Mouse (Mus musculus) forebrain, embryonic 16.5 days (tissue): ENCODE results near the gene Ttc22. TPM values are rescaled to one million over a fixed set of nuclear protein-coding genes. Genes with fewer than 3 reads are reported as not detected.

Experiments used
- ATAC-seq: fragments of 200-750 bp; cut with Nextera tagmentation; 2 replicates; pipeline ENCODE4 v1.8.0; 2017; ENCODE audit warnings: mild to moderate bottlenecking, moderate library complexity
- H3K27ac ChIP-seq: fragments of 300-500 bp; sonication (generic); 2 replicates; pipeline ENCODE4 v1.5.1; 2014; ENCODE audit warnings: low read length, control low read depth
- H3K27me3 ChIP-seq: fragments of 300-500 bp; sonication (generic); replicated peaks from 2 replicates; pipeline ENCODE4 v1.6.1; 2014; ENCODE audit warnings: low read length; ENCODE audit not compliant: control insufficient read depth, insufficient read depth
- H3K36me3 ChIP-seq: fragments of 300-500 bp; sonication (generic); 2 replicates; pipeline ENCODE4 v1.6.1; 2014; ENCODE audit not compliant: control insufficient read depth, insufficient read depth
- H3K4me1 ChIP-seq: fragments of 300-500 bp; sonication (generic); replicated peaks from 2 replicates; pipeline ENCODE4 v1.6.1; 2014; ENCODE audit warnings: low read length; ENCODE audit not compliant: control insufficient read depth, insufficient read depth
- H3K4me2 ChIP-seq: fragments of 300-500 bp; sonication (generic); 2 replicates; pipeline ENCODE4 v1.6.1; 2014; ENCODE audit warnings: mild to moderate bottlenecking, low read length, control low read depth
- H3K4me3 ChIP-seq: fragments of 300-500 bp; sonication (generic); replicated peaks from 2 replicates; pipeline ENCODE4 v1.5.1; 2014; ENCODE audit warnings: mild to moderate bottlenecking, low read length, control low read depth
- H3K9ac ChIP-seq: fragments of 300-500 bp; sonication (generic); replicated peaks from 2 replicates; pipeline ENCODE4 v1.6.1; 2014; ENCODE audit warnings: low read depth, low read length, control low read depth
- H3K9me3 ChIP-seq: fragments of 300-500 bp; sonication (generic); 2 replicates; pipeline ENCODE4 v1.6.1; 2016; ENCODE audit warnings: low read length; ENCODE audit not compliant: control insufficient read depth
- WGBS: fragments of 180-500 bp; shearing (Covaris S2); extraction: QIAGEN DNeasy Blood & Tissue Kit; methylation state at CpG from one replicate; pipeline ENCODE4 v1.1.7; 2014; 5-methylcytosine and 5-hydroxymethylcytosine counted together
- polyA plus RNA-seq: library from polyadenylated mRNA; unstranded; fragments of >200 nt; fragmentation: Nextera tagmentation; extraction: Ambion mirVana; gene quantifications from 2 replicates; pipeline ENCODE4 v1.2.1, GENCODE M21; 2015

Ttc22 gene
- polyA plus RNA-seq, 1 experiment from 2014 or later: 0.71 TPM

DNA sequence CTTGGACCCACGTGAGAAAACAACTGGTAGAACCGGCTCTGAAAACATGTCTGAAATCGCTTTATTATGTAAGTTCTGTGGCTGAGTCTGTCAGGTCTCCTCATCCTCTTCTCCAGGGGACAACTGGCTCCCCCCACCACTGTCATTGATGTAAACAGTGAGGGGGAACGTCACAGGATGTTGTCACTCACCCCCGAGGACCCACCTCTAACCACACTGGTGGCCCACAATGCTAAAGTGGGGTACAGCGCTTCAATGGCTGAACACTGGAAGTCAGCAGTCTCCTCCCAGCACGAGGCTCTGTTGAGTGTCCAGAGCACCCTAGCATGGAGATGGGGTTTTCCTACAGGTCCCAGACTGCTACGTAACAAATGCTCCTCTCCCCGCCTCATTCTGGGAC, 31.4 kb upstream of the Ttc22 start:
- Histone ChIP-seq H3K9ac (no peak overlapping the region), H3K9me3 (no peaks in the 10 kb centered on the region), H3K4me3 (no peak overlapping the region), H3K36me3 (peaks cover 16% of the 10 kb centered on the region), H3K27ac (no peak overlapping the region), H3K4me1 (no peaks in the 10 kb centered on the region), H3K4me2 (no peak overlapping the region), H3K27me3 (no peaks in the 10 kb centered on the region)
- 89% methylated on average over 9 of the region's 9 CpGs for WGBS
- ATAC-seq: no peak

DNA sequence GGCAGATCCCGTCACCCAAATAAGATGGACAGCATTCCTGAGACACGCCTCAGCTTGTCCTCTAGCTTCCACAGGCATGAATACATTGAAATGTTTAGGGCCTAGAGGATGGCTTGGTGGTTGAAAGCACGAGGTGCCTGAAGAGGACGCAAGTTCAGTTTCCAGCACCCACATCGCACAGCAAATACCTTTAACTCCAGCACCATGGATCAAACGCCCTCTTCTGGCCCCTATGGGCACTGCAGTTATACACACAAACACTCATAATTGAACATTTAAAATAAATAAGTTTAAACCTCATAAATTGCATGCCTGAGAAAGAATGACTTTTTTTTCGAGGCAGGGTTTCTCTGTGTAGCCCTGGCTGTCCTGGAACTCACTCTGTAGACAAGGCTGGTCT, 28.6 kb upstream of the Ttc22 start:
- 63% methylated on average over 7 of the region's 7 CpGs for WGBS
- Histone ChIP-seq H3K9ac (no peak overlapping the region), H3K27me3 (no peaks in the 10 kb centered on the region), H3K4me1 (no peaks in the 10 kb centered on the region), H3K4me2 (no peak overlapping the region), H3K36me3 (peaks cover under 1% of the 10 kb centered on the region; the same call in 1 of the 2 replicates), H3K4me3 (no peak overlapping the region), H3K9me3 (no peaks in the 10 kb centered on the region), H3K27ac (no peak overlapping the region)
- no peak for ATAC-seq

DNA sequence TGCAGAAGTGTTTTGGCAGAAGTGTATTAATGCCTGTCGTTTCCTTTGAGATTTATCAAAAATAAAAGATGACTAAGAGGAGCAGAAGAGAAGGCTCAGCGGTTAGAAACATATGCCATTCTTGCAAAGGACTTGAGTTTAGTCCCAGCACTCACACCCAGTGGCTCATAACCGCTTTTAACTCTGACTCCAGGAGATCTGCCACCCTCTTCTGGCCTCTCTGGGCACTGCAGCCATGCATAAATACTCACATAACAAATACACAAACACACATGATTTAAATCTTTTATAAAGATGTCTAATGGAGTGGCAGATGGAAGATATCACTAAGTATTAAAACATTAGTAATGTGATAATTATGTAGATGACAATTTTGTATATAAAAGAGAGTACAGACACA, 26.0 kb upstream of the Ttc22 start:
- Histone ChIP-seq H3K4me2 (no peak overlapping the region), H3K36me3 (no peaks in the 10 kb centered on the region), H3K4me1 (no peaks in the 10 kb centered on the region), H3K27me3 (no peaks in the 10 kb centered on the region), H3K27ac (no peak overlapping the region), H3K9ac (no peak overlapping the region), H3K4me3 (no peak overlapping the region), H3K9me3 (no peaks in the 10 kb centered on the region)
- no peak for ATAC-seq
- 65% methylated on average over 3 of the region's 3 CpGs for WGBS

GRCm38 (mm10) chr4:106597055-106597454, 25.2 kb upstream of the Ttc22 start:
- WGBS: 83% methylated on average over 9 of the region's 9 CpGs
- H3K4me1 ChIP-seq: no peaks in the 10 kb centered on the region
- H3K4me2 ChIP-seq: no peak overlapping the region
- H3K4me3 ChIP-seq: no peak overlapping the region
- no peaks in the 10 kb centered on the region for H3K36me3 ChIP-seq
- no peaks in the 10 kb centered on the region for H3K27me3 ChIP-seq
- ATAC-seq: no peak
- H3K9ac ChIP-seq: no peak overlapping the region
- H3K9me3 ChIP-seq: no peaks in the 10 kb centered on the region
- no peak overlapping the region for H3K27ac ChIP-seq

DNA sequence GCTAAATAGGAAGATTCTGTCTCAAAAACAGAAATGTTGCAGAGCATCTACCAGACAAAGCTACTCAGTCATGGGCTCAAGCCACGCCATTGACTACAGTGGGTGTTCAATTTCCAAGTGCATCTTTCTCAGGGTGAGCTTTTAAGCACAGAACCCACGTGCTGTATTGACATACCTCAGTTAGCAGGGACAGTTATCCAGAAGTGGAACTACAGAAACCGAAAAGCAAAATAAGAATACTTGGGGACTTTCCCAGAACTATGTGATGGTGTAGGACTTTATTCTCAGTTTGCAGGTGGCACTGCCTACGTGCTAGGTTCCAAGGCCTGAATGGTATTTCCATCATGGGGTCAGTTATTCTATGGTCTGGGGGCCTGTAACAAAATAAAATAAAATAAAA, 24.5 kb upstream of the Ttc22 start:
- Histone ChIP-seq H3K4me1 (no peaks in the 10 kb centered on the region), H3K9me3 (no peaks in the 10 kb centered on the region), H3K27me3 (no peaks in the 10 kb centered on the region), H3K27ac (no peak overlapping the region), H3K4me2 (no peak overlapping the region), H3K9ac (no peak overlapping the region), H3K36me3 (no peaks in the 10 kb centered on the region), H3K4me3 (no peak overlapping the region)
- ATAC-seq: no peak
- WGBS: 85% methylated on average over 4 of the region's 4 CpGs

DNA sequence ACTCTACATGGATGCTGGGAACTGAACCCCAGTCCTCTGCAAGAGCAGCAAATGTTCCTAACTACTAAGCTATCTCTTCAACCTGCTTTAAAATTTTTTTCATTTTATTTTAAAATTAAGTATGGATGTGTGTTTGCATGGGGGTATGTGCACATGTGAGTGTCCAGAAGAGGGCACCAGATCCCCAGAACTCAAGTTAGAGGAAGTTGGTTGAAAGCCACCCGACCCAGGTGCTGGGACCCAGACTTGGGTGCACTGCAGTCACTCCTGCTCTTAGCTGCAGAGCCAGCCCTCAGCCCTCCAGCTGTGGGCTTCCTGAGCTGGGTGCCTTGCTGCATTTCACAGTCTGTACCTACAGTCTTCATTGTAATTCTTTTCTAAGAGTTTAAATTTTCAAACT, 22.8 kb upstream of the Ttc22 start:
- ATAC-seq: no peak
- Histone ChIP-seq H3K4me1 (no peaks in the 10 kb centered on the region), H3K27ac (no peak overlapping the region), H3K9me3 (no peaks in the 10 kb centered on the region), H3K36me3 (no peaks in the 10 kb centered on the region), H3K9ac (no peak overlapping the region), H3K4me2 (no peak overlapping the region), H3K4me3 (no peak overlapping the region), H3K27me3 (no peaks in the 10 kb centered on the region)
- WGBS: 48% methylated on average over 1 of the region's 1 CpGs

DNA sequence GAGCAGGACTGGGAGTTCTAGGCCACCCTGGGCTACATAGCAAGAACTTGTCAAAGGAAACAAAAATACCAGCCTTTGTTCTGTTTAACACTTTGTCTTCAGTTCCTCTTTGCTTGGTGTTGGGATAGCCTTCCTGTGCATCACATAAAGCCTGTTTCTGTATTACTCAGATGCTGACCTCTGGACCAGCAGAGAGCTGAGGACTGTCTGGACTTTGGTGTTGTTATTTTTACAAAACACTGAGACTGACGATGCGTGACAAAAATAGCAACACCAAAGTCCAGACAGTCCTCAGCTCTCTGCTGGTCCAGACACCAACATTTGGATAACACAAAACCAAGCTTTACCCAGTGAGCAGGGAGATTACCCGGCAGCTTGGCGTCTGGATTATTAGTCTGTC, 21.5 kb upstream of the Ttc22 start:
- ATAC-seq: no peak
- H3K36me3 ChIP-seq: no peaks in the 10 kb centered on the region
- H3K9ac ChIP-seq: no peak overlapping the region
- no peak overlapping the region for H3K4me2 ChIP-seq
- H3K27ac ChIP-seq: no peak overlapping the region
- H3K27me3 ChIP-seq: no peaks in the 10 kb centered on the region
- H3K9me3 ChIP-seq: no peaks in the 10 kb centered on the region
- no peak overlapping the region for H3K4me3 ChIP-seq
- H3K4me1 ChIP-seq: no peaks in the 10 kb centered on the region
- WGBS: 88% methylated on average over 4 of the region's 4 CpGs

DNA sequence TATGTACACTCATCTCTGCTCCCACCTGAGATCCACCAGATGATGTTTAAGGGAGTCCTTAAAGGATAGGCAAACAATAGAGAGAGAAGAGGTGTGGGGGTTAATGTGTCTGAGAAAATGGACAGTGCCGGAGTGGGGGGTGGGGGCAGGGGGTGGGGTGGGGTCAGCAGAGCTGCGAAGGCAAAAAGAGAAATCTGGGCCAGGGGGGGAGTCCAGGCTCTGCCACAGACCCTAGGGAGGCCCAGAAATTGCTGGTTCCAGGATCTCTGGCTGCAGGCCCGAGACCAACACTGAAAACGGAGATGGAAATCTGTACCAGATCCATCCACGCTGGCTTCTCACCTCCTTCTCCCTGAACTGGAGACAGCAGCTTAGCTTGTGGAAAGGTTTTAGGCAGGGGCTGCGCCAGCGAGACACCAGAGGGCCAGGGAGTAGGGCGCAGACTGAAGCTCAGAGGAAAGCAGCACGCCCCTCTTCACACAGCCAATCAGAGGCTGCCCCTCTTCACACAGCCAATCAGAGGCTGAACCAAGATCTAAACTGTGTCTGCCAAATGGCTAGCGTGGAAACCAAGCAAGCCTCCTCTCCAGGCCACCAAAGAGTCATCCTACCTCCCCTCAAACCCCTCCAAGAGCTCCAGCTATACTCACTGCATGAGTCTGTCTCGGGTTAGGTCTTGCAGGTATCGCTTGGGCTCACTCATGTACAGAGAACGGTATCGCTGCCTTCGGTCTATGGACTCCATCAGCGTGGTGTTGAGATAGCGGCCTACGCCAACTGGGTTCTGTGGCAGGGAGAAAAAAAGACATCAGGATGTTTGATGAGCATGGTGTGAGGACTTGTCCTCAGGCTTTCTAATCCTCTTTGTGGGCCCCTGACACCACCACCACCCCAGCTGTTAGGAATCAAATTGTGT, 15.3 kb upstream of the Ttc22 start:
- WGBS: 39% methylated on average over 18 of the region's 18 CpGs
- Histone ChIP-seq H3K9me3 (no peaks in the 10 kb centered on the region), H3K27ac (no peak overlapping the region), H3K4me1 (peaks cover 3% of the 10 kb centered on the region; the same call in 1 of the 2 replicates), H3K27me3 (no peaks in the 10 kb centered on the region), H3K36me3 (no peaks in the 10 kb centered on the region), H3K4me3 (peak overlapping the region; percentile 22), H3K9ac (0 out of 2 replicates have a peak overlapping the region, but pooled peaks have one; percentile 35), H3K4me2 (peak overlapping the region; percentile 25)
- peak; percentile 91 for ATAC-seq

- H3K9me3 ChIP-seq: no peaks in the 10 kb centered on the region
- H3K27ac ChIP-seq: no peak overlapping the region
- no peaks in the 10 kb centered on the region for H3K36me3 ChIP-seq
- H3K9ac ChIP-seq: no peak overlapping the region
- H3K27me3 ChIP-seq: no peaks in the 10 kb centered on the region
- no peak overlapping the region for H3K4me2 ChIP-seq
- WGBS: 81% methylated on average over 1 of the region's 1 CpGs
- H3K4me1 ChIP-seq: peaks cover 3% of the 10 kb centered on the region; the same call in 1 of the 2 replicates
- no peak for ATAC-seq
- H3K4me3 ChIP-seq: no peak overlapping the region
Measured at GRCm38 (mm10) chr4:106607905-106608304, 14.3 kb upstream of the Ttc22 start.
